Mouse (Mus musculus): ENCODE data around the gene Rbm38. TPM values are rescaled to one million over a fixed set of nuclear protein-coding genes. Genes with fewer than 3 reads are reported as not detected.

The Rbm38 gene
- polyA plus RNA-seq, 1 experiment = 219 TPM

GRCm38 (mm10) chr2:173041242-173041641 is 20.9 kb downstream of the Rbm38 start:
- WGBS = 86% methylated on average over 5 of the region's 5 CpGs
- peaks cover 16% of the 10 kb centered on the region for H3K4me1 ChIP-seq (ENCODE audit: control insufficient read depth, insufficient read depth, low read length)
- TF ChIP-seq CTCF (IDR thresholded peaks at IDR 0.05; ENCODE audit: control insufficient read depth, insufficient read depth, low read length) (no peak), POLR2A (IDR thresholded peaks at IDR 0.05; ENCODE audit: borderline replicate concordance, control insufficient read depth, low read depth, low read length) (no peak)
- no peak overlapping the region for H3K4me3 ChIP-seq (replicated peaks; ENCODE audit: control insufficient read depth, low read depth, low read length)
- H3K27ac ChIP-seq (ENCODE audit: control insufficient read depth, insufficient read depth, low read depth, low read length, poor library complexity) = peak overlapping the region; percentile 27; the same call in 1 of the 2 replicates

- TF ChIP-seq POLR2A (IDR thresholded peaks at IDR 0.05; ENCODE audit: borderline replicate concordance, control insufficient read depth, low read depth, low read length) = no peak
- TF ChIP-seq CTCF (IDR thresholded peaks at IDR 0.05; ENCODE audit: control insufficient read depth, insufficient read depth, low read length) = no peak
- no peak overlapping the region for H3K27ac ChIP-seq (ENCODE audit: control insufficient read depth, insufficient read depth, low read depth, low read length, poor library complexity)
- peaks cover 19% of the 10 kb centered on the region for H3K4me1 ChIP-seq (ENCODE audit: control insufficient read depth, insufficient read depth, low read length)
- H3K4me3 ChIP-seq (replicated peaks; ENCODE audit: control insufficient read depth, low read depth, low read length) = no peak overlapping the region
- WGBS = 60% methylated on average over 1 of the region's 1 CpGs
Measured at GRCm38 (mm10) chr2:173041893-173042292, 21.6 kb downstream of the Rbm38 start.

GRCm38 (mm10) chr2:173042504-173043162 is 22.3 kb downstream of the Rbm38 start:
- 81% methylated on average over 11 of the region's 11 CpGs for WGBS
- H3K4me3 ChIP-seq (replicated peaks; ENCODE audit: control insufficient read depth, low read depth, low read length) = no peak overlapping the region
- no peak for TF ChIP-seq CTCF (IDR thresholded peaks at IDR 0.05; ENCODE audit: control insufficient read depth, insufficient read depth, low read length)
- TF ChIP-seq POLR2A (IDR thresholded peaks at IDR 0.05; ENCODE audit: borderline replicate concordance, control insufficient read depth, low read depth, low read length) = no peak
- peaks cover 20% of the 10 kb centered on the region for H3K4me1 ChIP-seq (ENCODE audit: control insufficient read depth, insufficient read depth, low read length)
- peak overlapping the region; percentile 4; the same call in 1 of the 2 replicates for H3K27ac ChIP-seq (ENCODE audit: control insufficient read depth, insufficient read depth, low read depth, low read length, poor library complexity)

GRCm38 (mm10) chr2:173044198-173044970 is 24.1 kb downstream of the Rbm38 start:
- TF ChIP-seq CTCF (IDR thresholded peaks at IDR 0.05; ENCODE audit: control insufficient read depth, insufficient read depth, low read length) (no peak), POLR2A (IDR thresholded peaks at IDR 0.05; ENCODE audit: borderline replicate concordance, control insufficient read depth, low read depth, low read length) (no peak)
- peaks cover 17% of the 10 kb centered on the region for H3K4me1 ChIP-seq (ENCODE audit: control insufficient read depth, insufficient read depth, low read length)
- H3K27ac ChIP-seq (ENCODE audit: control insufficient read depth, insufficient read depth, low read depth, low read length, poor library complexity) = 0 out of 2 replicates have a peak overlapping the region, but pooled peaks have one; percentile 2
- H3K4me3 ChIP-seq (replicated peaks; ENCODE audit: control insufficient read depth, low read depth, low read length) = no peak overlapping the region
- WGBS = 77% methylated on average over 18 of the region's 18 CpGs

GRCm38 (mm10) chr2:173046582-173047297 is 26.4 kb downstream of the Rbm38 start:
- WGBS = 2% methylated on average over 15 of the region's 15 CpGs
- H3K4me3 ChIP-seq (replicated peaks; ENCODE audit: control insufficient read depth, low read depth, low read length) = peak overlapping the region; percentile 41
- peaks cover 16% of the 10 kb centered on the region for H3K4me1 ChIP-seq (ENCODE audit: control insufficient read depth, insufficient read depth, low read length)
- peak overlapping the region; percentile 94 for H3K27ac ChIP-seq (ENCODE audit: control insufficient read depth, insufficient read depth, low read depth, low read length, poor library complexity)
- TF ChIP-seq CTCF (IDR thresholded peaks at IDR 0.05; ENCODE audit: control insufficient read depth, insufficient read depth, low read length) (no peak), POLR2A (IDR thresholded peaks at IDR 0.05; ENCODE audit: borderline replicate concordance, control insufficient read depth, low read depth, low read length) (peak; percentile 76)

- TF ChIP-seq CTCF (IDR thresholded peaks at IDR 0.05; ENCODE audit: control insufficient read depth, insufficient read depth, low read length) (no peak), POLR2A (IDR thresholded peaks at IDR 0.05; ENCODE audit: borderline replicate concordance, control insufficient read depth, low read depth, low read length) (no peak)
- Histone ChIP-seq H3K4me1 (ENCODE audit: control insufficient read depth, insufficient read depth, low read length) (peaks cover 14% of the 10 kb centered on the region), H3K27ac (ENCODE audit: control insufficient read depth, insufficient read depth, low read depth, low read length, poor library complexity) (no peak overlapping the region), H3K4me3 (replicated peaks; ENCODE audit: control insufficient read depth, low read depth, low read length) (no peak overlapping the region)
- WGBS = 63% methylated on average over 5 of the region's 5 CpGs
Measured at GRCm38 (mm10) chr2:173047471-173047870, 27.2 kb downstream of the Rbm38 start.

GRCm38 (mm10) chr2:173048041-173048745 is 27.9 kb downstream of the Rbm38 start:
- TF ChIP-seq POLR2A (IDR thresholded peaks at IDR 0.05; ENCODE audit: borderline replicate concordance, control insufficient read depth, low read depth, low read length) = no peak
- TF ChIP-seq CTCF (IDR thresholded peaks at IDR 0.05; ENCODE audit: control insufficient read depth, insufficient read depth, low read length) = no peak
- H3K4me3 ChIP-seq (replicated peaks; ENCODE audit: control insufficient read depth, low read depth, low read length) = no peak overlapping the region
- peaks cover 14% of the 10 kb centered on the region for H3K4me1 ChIP-seq (ENCODE audit: control insufficient read depth, insufficient read depth, low read length)
- H3K27ac ChIP-seq (ENCODE audit: control insufficient read depth, insufficient read depth, low read depth, low read length, poor library complexity) = no peak overlapping the region
- WGBS = 60% methylated on average over 17 of the region's 17 CpGs

Data from bone marrow, adult 2 months (tissue).